Mouse (Mus musculus) heart, adult 18-20 months (tissue): Measurements from ENCODE around the gene Napa. TPM values are rescaled to one million over a fixed set of nuclear protein-coding genes. Genes with fewer than 3 reads are reported as not detected.
A peak's percentile ranks its signal among the peaks of the same experiment; 100 is the strongest.

ENCODE experiments used
- DNase-seq, 2 experiments: peaks; one replicate each; pipeline ENCODE4 v3.0.0; 2021 to 2022; ENCODE audit warnings: mixed read lengths in 1 of 2
- total RNA-seq, 2 experiments: library from RNA; stranded (reverse); gene quantifications; 2 replicates each; pipeline ENCODE4 v1.2.3; 2021

The Napa gene
- total RNA-seq, 2 experiments from 2014 or later: 88.7 to 99.1 TPM

GRCm38 (mm10) chr7:16094592-16094991, 3.7 kb upstream of the Napa start:
- DNase-seq: no peak

GRCm38 (mm10) chr7:16099901-16100300, 1.6 kb downstream of the Napa start:
- no peak for DNase-seq

GRCm38 (mm10) chr7:16101081-16101480, 2.8 kb downstream of the Napa start:
- no peak for DNase-seq

- DNase-seq: no peak
These were observed 3.6 kb downstream of the Napa start for GRCm38 (mm10) chr7:16101726-16102475.

- no peak for DNase-seq
These were observed 4.5 kb downstream of the Napa start for GRCm38 (mm10) chr7:16102686-16103226.

- DNase-seq: peak in 1 of 2 experiments; percentile 23
These were observed 5.5 kb downstream of the Napa start for GRCm38 (mm10) chr7:16103760-16104159.

GRCm38 (mm10) chr7:16104611-16105388, 6.5 kb downstream of the Napa start:
- no peak for DNase-seq

- no peak for DNase-seq
These were observed 10.8 kb downstream of the Napa start for GRCm38 (mm10) chr7:16108886-16109542.

- DNase-seq: no peak
These were observed 11.9 kb downstream of the Napa start for GRCm38 (mm10) chr7:16110158-16110557.

GRCm38 (mm10) chr7:16111284-16112090, 13.2 kb downstream of the Napa start:
- no peak for DNase-seq

GRCm38 (mm10) chr7:16116418-16116817, 18.2 kb downstream of the Napa start:
- no peak for DNase-seq

GRCm38 (mm10) chr7:16117100-16117499, 18.8 kb downstream of the Napa start:
- no peak for DNase-seq

- DNase-seq: peak; percentile 91 to 97
These were observed 21.5 kb downstream of the Napa start, which contains the start of gene Kptn for GRCm38 (mm10) chr7:16119569-16120261. Kptn (plus strand) TSS chr7:16119895.

GRCm38 (mm10) chr7:16120262-16120600, 22.0 kb downstream of the Napa start:
- DNase-seq: no peak

GRCm38 (mm10) chr7:16125829-16126228, 27.6 kb downstream of the Napa start:
- DNase-seq: no peak

GRCm38 (mm10) chr7:16128344-16128743, 30.1 kb downstream of the Napa start:
- no peak for DNase-seq

GRCm38 (mm10) chr7:16128899-16129298, 30.6 kb downstream of the Napa start:
- DNase-seq: no peak

GRCm38 (mm10) chr7:16129421-16129845, 31.2 kb downstream of the Napa start, which contains the start of gene Slc8a2:
Slc8a2 (plus strand) TSS chr7:16129826.
- DNase-seq: peak; percentile 78 to 85

- DNase-seq: peak in 1 of 2 experiments; percentile 19
These were observed 31.8 kb downstream of the Napa start for GRCm38 (mm10) chr7:16129846-16130691.
